Mouse (Mus musculus) cortical plate, adult 2 months (tissue): ENCODE measurements around the gene Phf12.
A peak's percentile ranks its signal among the peaks of the same experiment; 100 is the strongest.

Experiments
- CTCF ChIP-seq: fragments of 200-500 bp; IDR thresholded peaks from 2 replicates; pipeline ENCODE4 v1.5.1; 2011; ENCODE audit warnings: mild to moderate bottlenecking, control low read depth, low read length; ENCODE audit not compliant: insufficient read depth; ENCODE audit errors: extremely low read depth
- POLR2A ChIP-seq: fragments of 200-500 bp; IDR thresholded peaks from 2 replicates; pipeline ENCODE4 v1.6.1; 2011; ENCODE audit warnings: mild to moderate bottlenecking, low read length, control low read depth; ENCODE audit not compliant: insufficient read depth; ENCODE audit errors: extremely low read depth

GRCm38 (mm10) chr11:78059833-78060757 is 77.5 kb downstream of the Phf12 start:
- TF ChIP-seq POLR2A (no peak), CTCF (peak; percentile 89)
